Mouse (Mus musculus) midbrain, embryonic 11.5 days (tissue): ENCODE measurements around the gene Gm29776. TPM values are rescaled to one million over a fixed set of nuclear protein-coding genes. Genes with fewer than 3 reads are reported as not detected.

Experiments used
- ATAC-seq: fragments of 200-750 bp; cut with Nextera tagmentation; 2 replicates; pipeline ENCODE4 v1.8.0; 2017; ENCODE audit warnings: moderate TSS enrichment, moderate library complexity; ENCODE audit not compliant: low FRiP score
- DNase-seq: peaks from one replicate; pipeline ENCODE4 v3.0.0; 2015; ENCODE audit warnings: low spot score; ENCODE audit errors: missing footprints
- H3K27ac ChIP-seq: fragments of 300-500 bp; sonication (generic); 2 replicates; pipeline ENCODE4 v1.5.1; 2014; ENCODE audit warnings: low read depth, low read length
- H3K27me3 ChIP-seq: fragments of 300-500 bp; sonication (generic); 2 replicates; pipeline ENCODE4 v1.6.1; 2014; ENCODE audit warnings: mild to moderate bottlenecking, low read length, moderate library complexity, mixed read lengths; ENCODE audit not compliant: control insufficient read depth, insufficient read depth
- H3K36me3 ChIP-seq: fragments of 300-500 bp; sonication (generic); 2 replicates; pipeline ENCODE4 v1.6.1; 2014; ENCODE audit warnings: mild to moderate bottlenecking, low read length, moderate library complexity, mixed read lengths; ENCODE audit not compliant: control insufficient read depth, insufficient read depth
- H3K4me1 ChIP-seq: fragments of 300-500 bp; sonication (generic); 2 replicates; pipeline ENCODE4 v1.6.1; 2014; ENCODE audit warnings: low read length; ENCODE audit not compliant: control insufficient read depth, insufficient read depth
- H3K4me2 ChIP-seq: fragments of 300-500 bp; sonication (generic); 2 replicates; pipeline ENCODE4 v1.6.1; 2014; ENCODE audit warnings: mild to moderate bottlenecking, moderate library complexity
- H3K4me3 ChIP-seq: fragments of 300-500 bp; sonication (generic); 2 replicates; pipeline ENCODE4 v1.5.1; 2014; ENCODE audit warnings: low read depth, low read length
- H3K9ac ChIP-seq: fragments of 300-500 bp; sonication (generic); 2 replicates; pipeline ENCODE4 v1.6.1; 2014; ENCODE audit warnings: low read length
- H3K9me3 ChIP-seq: fragments of 300-500 bp; sonication (generic); 2 replicates; pipeline ENCODE4 v1.6.1; 2016; ENCODE audit warnings: low read length; ENCODE audit not compliant: control insufficient read depth
- WGBS: fragments of 180-500 bp; shearing (Covaris S2); extraction: QIAGEN DNeasy Blood & Tissue Kit; methylation state at CpG from one replicate; pipeline ENCODE4 v1.1.7; 2014; 5-methylcytosine and 5-hydroxymethylcytosine counted together
- polyA plus RNA-seq: library from polyadenylated mRNA; unstranded; fragments of >200 nt; fragmentation: Nextera tagmentation; extraction: Ambion mirVana; gene quantifications from 2 replicates; pipeline ENCODE4 v1.2.1, GENCODE M21; 2014

Gene Gm29776
- polyA plus RNA-seq, 1 experiment from 2014 or later = 0.11 TPM

DNA sequence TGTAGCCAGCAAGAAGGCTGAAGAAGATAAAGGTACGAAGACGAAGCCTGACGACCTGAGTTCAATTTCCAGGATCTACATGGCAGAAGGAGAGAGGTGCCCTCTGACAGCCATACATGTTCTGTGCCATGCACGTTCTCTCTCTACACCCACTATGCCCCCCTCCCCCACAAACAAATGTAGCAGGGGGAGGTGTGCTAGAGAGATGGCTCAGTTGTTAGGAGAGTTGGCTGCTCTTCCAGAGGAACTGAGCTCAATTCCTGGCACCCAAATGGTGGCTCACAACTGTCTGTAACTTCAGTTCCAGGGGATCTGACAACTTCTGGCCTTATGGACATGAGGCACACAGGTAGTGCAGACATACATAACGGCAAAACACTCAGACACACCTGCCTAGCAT, 22.3 kb downstream of the Gm29776 start:
- ATAC-seq (no peak), DNase-seq (no peak)
- 94% methylated on average over 5 of the region's 5 CpGs for WGBS
- H3K27me3 ChIP-seq = no peaks in the 10 kb centered on the region
- H3K36me3 ChIP-seq = peaks cover 12% of the 10 kb centered on the region
- H3K4me2 ChIP-seq = no peak overlapping the region
- H3K9me3 ChIP-seq = no peaks in the 10 kb centered on the region
- H3K4me1 ChIP-seq = no peaks in the 10 kb centered on the region
- H3K4me3 ChIP-seq = no peak overlapping the region
- H3K27ac ChIP-seq = no peak overlapping the region
- H3K9ac ChIP-seq = no peak overlapping the region

DNA sequence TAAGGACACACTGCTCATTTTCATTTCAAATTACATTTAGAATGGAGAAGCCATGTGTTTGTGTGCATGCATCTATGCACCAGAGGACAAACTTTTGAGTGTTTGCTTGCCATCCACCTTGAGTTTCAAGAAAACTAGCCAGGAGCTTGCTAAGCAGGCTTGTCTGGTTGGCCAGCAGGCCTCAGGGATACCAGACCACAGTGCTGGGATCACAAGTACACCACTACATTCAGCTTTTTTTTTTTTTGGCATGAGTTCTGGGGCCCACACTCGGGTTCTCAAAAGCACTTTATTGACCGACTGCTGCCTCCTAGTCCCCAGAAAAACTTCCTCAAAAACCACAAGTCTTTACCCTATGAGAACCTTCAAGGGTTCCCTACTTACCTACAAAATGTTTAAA, 24.3 kb downstream of the Gm29776 start:
- H3K36me3 ChIP-seq = peaks cover 12% of the 10 kb centered on the region
- ATAC-seq = no peak
- 85% methylated on average over 2 of the region's 2 CpGs for WGBS

DNA sequence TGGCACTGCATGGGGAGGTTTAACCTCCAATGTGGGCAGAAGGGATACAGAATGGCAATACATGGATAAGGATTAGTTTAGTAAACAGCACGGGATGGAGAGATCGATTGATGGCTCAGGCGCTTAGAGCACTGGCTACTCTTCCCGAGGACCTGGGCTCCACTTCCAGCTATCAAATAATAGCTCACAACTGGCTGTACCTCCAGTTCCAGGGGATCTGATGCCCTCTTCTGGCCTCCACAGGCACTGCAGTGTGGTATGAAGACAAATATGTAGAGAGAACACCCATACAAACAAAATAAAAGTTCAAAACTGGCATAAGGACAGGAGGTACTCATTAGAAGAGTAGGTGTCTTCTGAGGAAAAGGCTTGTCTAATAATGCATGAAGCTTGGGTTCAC, 29.3 kb downstream of the Gm29776 start:
- no peak overlapping the region for H3K27ac ChIP-seq
- ATAC-seq (no peak), DNase-seq (peak; percentile 88)
- H3K27me3 ChIP-seq = no peaks in the 10 kb centered on the region
- H3K4me2 ChIP-seq = no peak overlapping the region
- H3K4me1 ChIP-seq = no peaks in the 10 kb centered on the region
- no peaks in the 10 kb centered on the region for H3K9me3 ChIP-seq
- WGBS = 78% methylated on average over 4 of the region's 4 CpGs
- H3K36me3 ChIP-seq = peaks cover 21% of the 10 kb centered on the region
- no peak overlapping the region for H3K4me3 ChIP-seq
- no peak overlapping the region for H3K9ac ChIP-seq

More for the DNA sequence above, 24.3 kb downstream of the Gm29776 start:
- Histone ChIP-seq H3K27me3 (no peaks in the 10 kb centered on the region), H3K27ac (no peak overlapping the region), H3K4me1 (no peaks in the 10 kb centered on the region), H3K4me3 (no peak overlapping the region), H3K9me3 (no peaks in the 10 kb centered on the region), H3K4me2 (no peak overlapping the region), H3K9ac (no peak overlapping the region)
- DNase-seq = no peak

GRCm38 (mm10) chr14:54664477-54665222, 34.0 kb downstream of the Gm29776 start:
- peaks cover 49% of the 10 kb centered on the region for H3K36me3 ChIP-seq

GRCm38 (mm10) chr14:54660009-54660408, 38.6 kb downstream of the Gm29776 start:
- DNase-seq = peak; percentile 81
- Histone ChIP-seq H3K4me1 (no peaks in the 10 kb centered on the region), H3K27ac (no peak overlapping the region), H3K4me3 (no peak overlapping the region), H3K9me3 (no peaks in the 10 kb centered on the region), H3K4me2 (no peak overlapping the region), H3K27me3 (no peaks in the 10 kb centered on the region), H3K9ac (no peak overlapping the region), H3K36me3 (peaks cover 41% of the 10 kb centered on the region)
- WGBS = 86% methylated on average over 2 of the region's 2 CpGs
- ATAC-seq = no peak

More at GRCm38 (mm10) chr14:54664477-54665222, 34.0 kb downstream of the Gm29776 start:
- Histone ChIP-seq H3K4me3 (no peak overlapping the region), H3K4me2 (no peak overlapping the region), H3K4me1 (no peaks in the 10 kb centered on the region), H3K9ac (no peak overlapping the region), H3K27me3 (no peaks in the 10 kb centered on the region), H3K27ac (no peak overlapping the region), H3K9me3 (no peaks in the 10 kb centered on the region)
- ATAC-seq = no peak
- WGBS = 91% methylated on average over 10 of the region's 10 CpGs
- DNase-seq = no peak

GRCm38 (mm10) chr14:54653496-54653895, 45.1 kb downstream of the Gm29776 start:
- H3K4me3 ChIP-seq = peak overlapping the region; percentile 52
- peak overlapping the region; percentile 89 for H3K4me2 ChIP-seq
- ATAC-seq = peak; percentile 88
- DNase-seq = peak; percentile 96
- peak overlapping the region; percentile 77 for H3K9ac ChIP-seq
- H3K36me3 ChIP-seq = peaks cover 22% of the 10 kb centered on the region
- 0% methylated on average over 12 of the region's 12 CpGs for WGBS
- no peaks in the 10 kb centered on the region for H3K27me3 ChIP-seq
- H3K9me3 ChIP-seq = no peaks in the 10 kb centered on the region
- peak overlapping the region; percentile 41 for H3K27ac ChIP-seq
- H3K4me1 ChIP-seq = peaks cover 25% of the 10 kb centered on the region

GRCm38 (mm10) chr14:54652787-54653186, 45.8 kb downstream of the Gm29776 start:
- WGBS = 0% methylated on average over 7 of the region's 7 CpGs
- no peaks in the 10 kb centered on the region for H3K9me3 ChIP-seq
- ATAC-seq (0 out of 2 replicates have a peak, but pooled peaks have one; percentile 27), DNase-seq (no peak)
- H3K36me3 ChIP-seq = peaks cover 25% of the 10 kb centered on the region
- peak overlapping the region; percentile 52 for H3K4me3 ChIP-seq
- no peaks in the 10 kb centered on the region for H3K27me3 ChIP-seq
- H3K9ac ChIP-seq = peak overlapping the region; percentile 77
- H3K27ac ChIP-seq = peak overlapping the region; percentile 41
- peaks cover 25% of the 10 kb centered on the region for H3K4me1 ChIP-seq
- peak overlapping the region; percentile 89 for H3K4me2 ChIP-seq

GRCm38 (mm10) chr14:54651556-54651955, 47.1 kb downstream of the Gm29776 start:
- Histone ChIP-seq H3K27me3 (no peaks in the 10 kb centered on the region), H3K27ac (no peak overlapping the region), H3K9me3 (no peaks in the 10 kb centered on the region), H3K4me2 (no peak overlapping the region), H3K36me3 (peaks cover 28% of the 10 kb centered on the region), H3K9ac (no peak overlapping the region), H3K4me3 (no peak overlapping the region), H3K4me1 (peaks cover 25% of the 10 kb centered on the region)
- WGBS = 74% methylated on average over 4 of the region's 4 CpGs
- ATAC-seq (peak; percentile 23), DNase-seq (no peak)

- Histone ChIP-seq H3K4me1 (peaks cover 25% of the 10 kb centered on the region), H3K27ac (no peak overlapping the region), H3K27me3 (no peaks in the 10 kb centered on the region), H3K4me3 (no peak overlapping the region), H3K9me3 (no peaks in the 10 kb centered on the region), H3K36me3 (peaks cover 31% of the 10 kb centered on the region), H3K4me2 (no peak overlapping the region), H3K9ac (no peak overlapping the region)
- DNase-seq (peak; percentile 99), ATAC-seq (peak; percentile 38; the same call in 1 of the 2 replicates)
- WGBS = 66% methylated on average over 23 of the region's 23 CpGs
Measured at GRCm38 (mm10) chr14:54650621-54651454, 47.8 kb downstream of the Gm29776 start.
